Mouse (Mus musculus): ENCODE data around the gene Nxnl2.
"Not testable (repeated sequence)": the region's sequence is repeated elsewhere in the genome, so short reads cannot be mapped to it uniquely, and the experiment has no call there.

- TF ChIP-seq CTCF (IDR thresholded peaks at IDR 0.05; ENCODE audit: control insufficient read depth, insufficient read depth, low read length); POLR2A (IDR thresholded peaks at IDR 0.05; ENCODE audit: borderline replicate concordance, control insufficient read depth, low read depth, low read length): not testable (repeated sequence)
Measured at GRCm38 (mm10) chr13:51201985-51202843, 31.4 kb downstream of the Nxnl2 start.

Measured in bone marrow, adult 2 months (tissue).